Mouse (Mus musculus) liver, embryonic 15.5 days (tissue): ENCODE results near the gene Best3. TPM values are rescaled to one million over a fixed set of nuclear protein-coding genes. Genes with fewer than 3 reads are reported as not detected.

ENCODE experiments used
- ATAC-seq: fragments of 200-750 bp; cut with Nextera tagmentation; 2 replicates; pipeline ENCODE4 v1.8.0; 2017; ENCODE audit warnings: moderate number of reproducible peaks, mild to moderate bottlenecking, moderate library complexity; ENCODE audit not compliant: insufficient read depth
- H3K27ac ChIP-seq: fragments of 300-500 bp; sonication (generic); replicated peaks from 2 replicates; pipeline ENCODE4 v1.5.1; 2015; ENCODE audit warnings: mild to moderate bottlenecking, inconsistent platforms
- H3K27me3 ChIP-seq: fragments of 300-500 bp; sonication (generic); 2 replicates; pipeline ENCODE4 v1.6.1; 2015; ENCODE audit warnings: mild to moderate bottlenecking, inconsistent platforms
- H3K36me3 ChIP-seq: fragments of 300-500 bp; sonication (generic); replicated peaks from 2 replicates; pipeline ENCODE4 v1.6.1; 2015; ENCODE audit warnings: moderate library complexity, mild to moderate bottlenecking, inconsistent platforms
- H3K4me1 ChIP-seq: fragments of 300-500 bp; sonication (generic); replicated peaks from 2 replicates; pipeline ENCODE4 v1.6.1; 2015; ENCODE audit warnings: inconsistent platforms
- H3K4me2 ChIP-seq: fragments of 300-500 bp; sonication (generic); 2 replicates; pipeline ENCODE4 v1.6.1; 2015; ENCODE audit warnings: moderate library complexity, mild to moderate bottlenecking, inconsistent platforms
- H3K4me3 ChIP-seq: fragments of 300-500 bp; sonication (generic); replicated peaks from 2 replicates; pipeline ENCODE4 v1.5.1; 2015; ENCODE audit warnings: mild to moderate bottlenecking, inconsistent platforms
- H3K9ac ChIP-seq: fragments of 300-500 bp; sonication (generic); 2 replicates; pipeline ENCODE4 v1.6.1; 2015; ENCODE audit warnings: moderate library complexity, mild to moderate bottlenecking, inconsistent platforms
- H3K9me3 ChIP-seq: fragments of 300-500 bp; sonication (generic); replicated peaks from 2 replicates; pipeline ENCODE4 v1.6.1; 2016; ENCODE audit warnings: inconsistent platforms
- WGBS: fragments of 180-500 bp; shearing (Covaris S2); methylation state at CpG from one replicate; pipeline ENCODE4 v1.1.7; 2015; ENCODE audit warnings: mixed read lengths; ENCODE audit not compliant: insufficient replicate concordance; 5-methylcytosine and 5-hydroxymethylcytosine counted together
- polyA plus RNA-seq: library from polyadenylated mRNA; unstranded; fragments of >200 nt; fragmentation: Nextera tagmentation; extraction: Ambion mirVana; gene quantifications from 2 replicates; pipeline ENCODE4 v1.2.1, GENCODE M21; 2015

Gene Best3
- polyA plus RNA-seq, 1 experiment from 2014 or later, result 0.10 TPM

- no peak overlapping the region for H3K4me3 ChIP-seq
- WGBS, result 18% methylated on average over 5 of the region's 5 CpGs
- no peak overlapping the region for H3K9ac ChIP-seq
- no peak overlapping the region for H3K4me2 ChIP-seq
- no peak for ATAC-seq
- H3K27ac ChIP-seq, result no peak overlapping the region
- no peaks in the 10 kb centered on the region for H3K4me1 ChIP-seq
- no peaks in the 10 kb centered on the region for H3K36me3 ChIP-seq
- no peaks in the 10 kb centered on the region for H3K27me3 ChIP-seq
- H3K9me3 ChIP-seq, result no peaks in the 10 kb centered on the region
Observed at GRCm38 (mm10) chr10:116957867-116958551, 28.1 kb upstream of the Best3 start.

GRCm38 (mm10) chr10:116962152-116962551 lies 24.0 kb upstream of the Best3 start:
- Histone ChIP-seq H3K27ac (no peak overlapping the region), H3K4me2 (no peak overlapping the region), H3K9ac (no peak overlapping the region), H3K4me1 (no peaks in the 10 kb centered on the region), H3K27me3 (0 out of 2 replicates have a peak, but pooled peaks cover 3% of the 10 kb centered on the region), H3K36me3 (no peaks in the 10 kb centered on the region), H3K9me3 (no peaks in the 10 kb centered on the region), H3K4me3 (no peak overlapping the region)
- 70% methylated on average over 14 of the region's 14 CpGs for WGBS
- ATAC-seq, result no peak

GRCm38 (mm10) chr10:116962803-116963202 lies 23.3 kb upstream of the Best3 start:
- no peak overlapping the region for H3K27ac ChIP-seq
- ATAC-seq, result no peak
- no peak overlapping the region for H3K9ac ChIP-seq
- no peaks in the 10 kb centered on the region for H3K9me3 ChIP-seq
- no peaks in the 10 kb centered on the region for H3K4me1 ChIP-seq
- 0 out of 2 replicates have a peak, but pooled peaks cover 3% of the 10 kb centered on the region for H3K27me3 ChIP-seq
- H3K4me3 ChIP-seq, result no peak overlapping the region
- no peak overlapping the region for H3K4me2 ChIP-seq
- WGBS, result 56% methylated on average over 17 of the region's 17 CpGs
- H3K36me3 ChIP-seq, result no peaks in the 10 kb centered on the region

- Histone ChIP-seq H3K9ac (no peak overlapping the region), H3K4me1 (no peaks in the 10 kb centered on the region; the same call in 1 of the 2 replicates), H3K36me3 (no peaks in the 10 kb centered on the region), H3K27ac (no peak overlapping the region), H3K4me2 (no peak overlapping the region), H3K9me3 (no peaks in the 10 kb centered on the region), H3K4me3 (no peak overlapping the region), H3K27me3 (0 out of 2 replicates have a peak, but pooled peaks cover 3% of the 10 kb centered on the region)
- WGBS, result 71% methylated on average over 11 of the region's 11 CpGs
- no peak for ATAC-seq
Observed at GRCm38 (mm10) chr10:116964084-116964483, 22.0 kb upstream of the Best3 start.

- WGBS, result 67% methylated on average over 4 of the region's 4 CpGs
Observed at GRCm38 (mm10) chr10:116964571-116964970, 21.5 kb upstream of the Best3 start.

GRCm38 (mm10) chr10:116965297-116965696 lies 20.8 kb upstream of the Best3 start:
- Histone ChIP-seq H3K27me3 (0 out of 2 replicates have a peak, but pooled peaks cover 3% of the 10 kb centered on the region), H3K27ac (no peak overlapping the region), H3K9me3 (no peaks in the 10 kb centered on the region), H3K4me3 (no peak overlapping the region), H3K4me2 (no peak overlapping the region), H3K9ac (no peak overlapping the region), H3K4me1 (no peaks in the 10 kb centered on the region; the same call in 1 of the 2 replicates), H3K36me3 (no peaks in the 10 kb centered on the region)
- WGBS, result 59% methylated on average over 5 of the region's 5 CpGs
- no peak for ATAC-seq

More at GRCm38 (mm10) chr10:116964571-116964970, 21.5 kb upstream of the Best3 start:
- H3K27ac ChIP-seq, result no peak overlapping the region
- no peaks in the 10 kb centered on the region for H3K36me3 ChIP-seq
- 0 out of 2 replicates have a peak, but pooled peaks cover 3% of the 10 kb centered on the region for H3K27me3 ChIP-seq
- no peak overlapping the region for H3K4me2 ChIP-seq
- no peak overlapping the region for H3K9ac ChIP-seq
- H3K4me3 ChIP-seq, result no peak overlapping the region
- H3K4me1 ChIP-seq, result no peaks in the 10 kb centered on the region; the same call in 1 of the 2 replicates
- H3K9me3 ChIP-seq, result no peaks in the 10 kb centered on the region
- no peak for ATAC-seq

GRCm38 (mm10) chr10:116966065-116966464 lies 20.0 kb upstream of the Best3 start:
- no peak overlapping the region for H3K4me3 ChIP-seq
- no peaks in the 10 kb centered on the region for H3K36me3 ChIP-seq
- H3K4me1 ChIP-seq, result no peaks in the 10 kb centered on the region; the same call in 1 of the 2 replicates
- H3K4me2 ChIP-seq, result no peak overlapping the region
- H3K27ac ChIP-seq, result no peak overlapping the region
- no peak for ATAC-seq
- no peak overlapping the region for H3K9ac ChIP-seq
- H3K9me3 ChIP-seq, result no peaks in the 10 kb centered on the region
- H3K27me3 ChIP-seq, result 0 out of 2 replicates have a peak, but pooled peaks cover 3% of the 10 kb centered on the region
- 59% methylated on average over 6 of the region's 6 CpGs for WGBS

GRCm38 (mm10) chr10:116968741-116969140 lies 17.4 kb upstream of the Best3 start:
- WGBS, result 63% methylated on average over 4 of the region's 4 CpGs
- H3K36me3 ChIP-seq, result no peaks in the 10 kb centered on the region
- no peak overlapping the region for H3K4me2 ChIP-seq
- H3K9ac ChIP-seq, result no peak overlapping the region
- H3K9me3 ChIP-seq, result no peaks in the 10 kb centered on the region
- H3K27ac ChIP-seq, result no peak overlapping the region
- ATAC-seq, result no peak
- no peak overlapping the region for H3K4me3 ChIP-seq
- no peaks in the 10 kb centered on the region for H3K27me3 ChIP-seq
- H3K4me1 ChIP-seq, result no peaks in the 10 kb centered on the region; the same call in 1 of the 2 replicates

GRCm38 (mm10) chr10:116972509-116972908 lies 13.6 kb upstream of the Best3 start, which contains the start of gene Gm10271:
Gene Gm10271, minus strand, starts transcription at chr10:116972609.
- Histone ChIP-seq H3K4me1 (no peaks in the 10 kb centered on the region; the same call in 1 of the 2 replicates), H3K27me3 (no peaks in the 10 kb centered on the region), H3K9ac (no peak within 1 kb of the TSS), H3K9me3 (no peaks in the 10 kb centered on the region), H3K36me3 (no peaks in the 10 kb centered on the region), H3K27ac (no peak within 1 kb of the TSS), H3K4me2 (no peak within 1 kb of the TSS), H3K4me3 (no peak within 1 kb of the TSS)
- no peak for ATAC-seq
- 81% methylated on average over 6 of the region's 6 CpGs for WGBS

GRCm38 (mm10) chr10:116977455-116977854 lies 8.7 kb upstream of the Best3 start:
- no peaks in the 10 kb centered on the region for H3K4me1 ChIP-seq
- H3K27ac ChIP-seq, result no peak overlapping the region
- H3K4me2 ChIP-seq, result no peak overlapping the region
- no peaks in the 10 kb centered on the region for H3K27me3 ChIP-seq
- H3K4me3 ChIP-seq, result no peak overlapping the region
- H3K36me3 ChIP-seq, result no peaks in the 10 kb centered on the region
- WGBS, result 13% methylated on average over 4 of the region's 4 CpGs
- no peak for ATAC-seq
- no peaks in the 10 kb centered on the region for H3K9me3 ChIP-seq
- H3K9ac ChIP-seq, result no peak overlapping the region

GRCm38 (mm10) chr10:116977858-116978257 lies 8.3 kb upstream of the Best3 start:
- H3K36me3 ChIP-seq, result no peaks in the 10 kb centered on the region
- no peak overlapping the region for H3K9ac ChIP-seq
- no peak overlapping the region for H3K4me3 ChIP-seq
- no peaks in the 10 kb centered on the region for H3K4me1 ChIP-seq
- no peak overlapping the region for H3K27ac ChIP-seq
- H3K4me2 ChIP-seq, result no peak overlapping the region
- 37% methylated on average over 2 of the region's 2 CpGs for WGBS
- H3K27me3 ChIP-seq, result no peaks in the 10 kb centered on the region
- no peak for ATAC-seq
- H3K9me3 ChIP-seq, result no peaks in the 10 kb centered on the region
